Mouse (Mus musculus) ES-Bruce4 (cell line): ENCODE measurements around the gene Gpr61.

Experiments
- CTCF ChIP-seq: IDR thresholded peaks from one replicate; pipeline ENCODE4 v1.8.1; 2011; ENCODE audit warnings: low read depth, low read length
- POLR2A ChIP-seq: IDR thresholded peaks from one replicate; pipeline ENCODE4 v1.8.1; 2011; ENCODE audit warnings: low read length; ENCODE audit not compliant: insufficient read depth

DNA sequence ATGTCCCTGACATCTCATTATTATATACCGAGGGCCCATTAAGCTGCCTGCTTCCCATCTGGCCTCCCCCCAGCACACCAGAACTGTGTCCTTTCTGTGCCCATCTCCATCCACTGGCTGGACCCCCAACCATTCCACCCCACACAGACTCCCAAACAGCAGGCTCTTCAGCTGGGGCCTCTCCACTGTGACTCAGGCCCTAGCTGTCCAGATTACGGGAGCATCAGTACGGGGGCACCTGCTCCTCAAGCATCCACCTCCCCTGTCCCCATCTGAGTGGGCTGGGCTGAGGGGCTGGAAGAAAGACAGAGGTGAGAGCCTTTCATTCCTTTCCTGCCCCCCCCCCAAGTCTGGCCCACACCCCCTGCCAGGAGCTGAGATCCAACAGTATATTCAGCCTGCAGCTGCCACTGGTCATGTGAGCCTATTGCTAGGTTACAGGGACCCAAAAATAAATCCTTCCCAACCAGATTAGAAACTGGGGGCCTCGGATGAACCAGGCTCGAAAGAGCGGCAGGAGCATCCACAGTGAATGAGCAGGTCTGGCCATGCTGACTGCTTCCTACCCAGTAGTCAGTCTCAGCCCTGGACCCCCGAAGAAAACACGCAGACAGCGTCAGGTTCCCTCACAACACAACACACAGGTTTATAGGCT lies 3.8 kb upstream of the Gpr61 start:
- TF ChIP-seq CTCF = no peak
- TF ChIP-seq POLR2A = no peak
